Mouse (Mus musculus): ENCODE results near the gene Hist1h3h. TPM values are rescaled to one million over a fixed set of nuclear protein-coding genes. Genes with fewer than 3 reads are reported as not detected.
A peak's percentile ranks its signal among the peaks of the same experiment; 100 is the strongest.

Gene Hist1h3h
- total and polyA plus RNA-seq, 3 experiments = 18.6 to 1,657 (median 21.7) TPM

GRCm38 (mm10) chr13:21710031-21710711, 7.3 kb upstream of the Hist1h3h start:
- dilution Hi-C loops (cut with MboI; ENCODE audit: extremely low pct_ligation_motif_present, extremely low pct_unique_long_range_greater_than_20kb, low sequenced_read_pairs) (no loop called here), in situ Hi-C loops (cut with MboI; ENCODE audit: low pct_ligation_motif_present, low pct_unique_long_range_greater_than_20kb, low sequenced_read_pairs) (loop anchor here (25.0 kb wide), 2 partner anchors 227 to 323 kb away; partner anchors contain the start of gene Zfp184)
- Histone ChIP-seq H3K27ac (ENCODE audit: insufficient read depth, low read depth) (peak overlapping the region; percentile 27; the same call in 1 of the 2 replicates), H3K4me2 (ENCODE audit: insufficient read depth, low read depth, poor library complexity, severe bottlenecking) (no peak overlapping the region), H3K9me3 (replicated peaks; ENCODE audit: low read length) (no peaks in the 10 kb centered on the region), H3K27me3 (replicated peaks) (peaks cover 3% of the 10 kb centered on the region), H3K9ac (ENCODE audit: insufficient read depth, low read depth) (peak overlapping the region; percentile 89), H3K79me2 (replicated peaks; ENCODE audit: control insufficient read depth, extremely low read depth, insufficient read depth, poor library complexity, severe bottlenecking) (no peaks in the 10 kb centered on the region), H3K4me3 (replicated peaks in 1 of 3; ENCODE audit: low read depth in 2 of 3, low read length in 2 of 3, poor library complexity in 1 of 3) (peak overlapping the region; percentile 70 to 87 (median 82)), H3K36me3 (replicated peaks in 1 of 2; ENCODE audit: control insufficient read depth in 1 of 2, insufficient read depth in 1 of 2, low read length in 1 of 2) (no peaks in the 10 kb centered on the region), H3K4me1 (ENCODE audit: control insufficient read depth in 1 of 2, insufficient read depth in 2 of 2) (peaks cover 8 to 16% of the 10 kb centered on the region in 2 experiments; a peak in 3 of 4 replicates)
- no peak for TF ChIP-seq GABPA (IDR thresholded peaks at IDR 0.05; ENCODE audit: insufficient replicate concordance, low read depth, low read length)
- TF ChIP-seq E2F4 (IDR thresholded peaks at IDR 0.05; ENCODE audit: insufficient replicate concordance, low read depth, low read length) = peak; percentile 27; the same call in 1 of the 2 replicates
- TF ChIP-seq POLR2A (IDR thresholded peaks at IDR 0.05; ENCODE audit: low read depth, low read length) = peak; percentile 57
- peak; percentile 88 for TF ChIP-seq MAFK (IDR thresholded peaks at IDR 0.05; ENCODE audit: insufficient replicate concordance, low read length)
- 0 out of 2 replicates have a peak, but pooled peaks have one; percentile 14 for TF ChIP-seq SMC3 (IDR thresholded peaks at IDR 0.05; ENCODE audit: low read depth, low read length)
- TF ChIP-seq IRF4 (IDR thresholded peaks at IDR 0.05; ENCODE audit: low read depth, low read length) = peak; percentile 52; the same call in 1 of the 2 replicates
- peak; percentile 62; the same call in 1 of the 2 replicates for TF ChIP-seq KAT2A (IDR thresholded peaks at IDR 0.05; ENCODE audit: insufficient replicate concordance, low read length)
- peak; percentile 67 for TF ChIP-seq HCFC1 (IDR thresholded peaks at IDR 0.05; ENCODE audit: low read depth, low read length)
- peak; percentile 53; the same call in 1 of the 2 replicates for TF ChIP-seq NELFE (IDR thresholded peaks at IDR 0.05; ENCODE audit: low read depth, low read length)
- TF ChIP-seq UBTF (IDR thresholded peaks at IDR 0.05; ENCODE audit: low read depth, low read length) = no peak
- 0 out of 2 replicates have a peak, but pooled peaks have one; percentile 26 for TF ChIP-seq MYC (IDR thresholded peaks at IDR 0.05; ENCODE audit: low read depth, low read length)
- TF ChIP-seq POLR2AphosphoS2 (IDR thresholded peaks at IDR 0.05; ENCODE audit: low read depth, low read length) = no peak
- peak; percentile 19 to 76; a peak in 3 of 4 replicates for TF ChIP-seq CTCF (conservative IDR thresholded peaks at IDR 0.05 in 1 of 2, IDR thresholded peaks at IDR 0.05 in 1 of 2; ENCODE audit: low read depth in 2 of 2, low read length in 2 of 2)
- 0 out of 2 replicates have a peak, but pooled peaks have one; percentile 38 for TF ChIP-seq NRF1 (IDR thresholded peaks at IDR 0.05; ENCODE audit: low read depth, low read length)
- no peak for TF ChIP-seq ZMIZ1 (IDR thresholded peaks at IDR 0.05; ENCODE audit: low read depth, low read length)
- peak; percentile 27 for TF ChIP-seq RAD21 (IDR thresholded peaks at IDR 0.05; ENCODE audit: low read depth, low read length)
- peak; percentile 98 for TF ChIP-seq TBP (conservative IDR thresholded peaks at IDR 0.05; ENCODE audit: low read depth, low read length)
- peak; percentile 57; the same call in 1 of the 2 replicates for TF ChIP-seq TCF12 (IDR thresholded peaks at IDR 0.05; ENCODE audit: low read depth, low read length)
- TF ChIP-seq ELF1 (IDR thresholded peaks at IDR 0.05; ENCODE audit: low read depth, low read length) = peak; percentile 88
- TF ChIP-seq MEF2A (IDR thresholded peaks at IDR 0.05; ENCODE audit: borderline replicate concordance, low read depth, low read length) = no peak
- peak; percentile 89 for DNase-seq (ENCODE audit: extremely low read depth)

Measured in CH12.LX (cell line).